Mouse (Mus musculus): Measurements from ENCODE around the gene Gm43302.
"Not testable (repeated sequence)": the region's sequence is repeated elsewhere in the genome, so short reads cannot be mapped to it uniquely, and the experiment has no call there.

Gm43302 gene

DNA sequence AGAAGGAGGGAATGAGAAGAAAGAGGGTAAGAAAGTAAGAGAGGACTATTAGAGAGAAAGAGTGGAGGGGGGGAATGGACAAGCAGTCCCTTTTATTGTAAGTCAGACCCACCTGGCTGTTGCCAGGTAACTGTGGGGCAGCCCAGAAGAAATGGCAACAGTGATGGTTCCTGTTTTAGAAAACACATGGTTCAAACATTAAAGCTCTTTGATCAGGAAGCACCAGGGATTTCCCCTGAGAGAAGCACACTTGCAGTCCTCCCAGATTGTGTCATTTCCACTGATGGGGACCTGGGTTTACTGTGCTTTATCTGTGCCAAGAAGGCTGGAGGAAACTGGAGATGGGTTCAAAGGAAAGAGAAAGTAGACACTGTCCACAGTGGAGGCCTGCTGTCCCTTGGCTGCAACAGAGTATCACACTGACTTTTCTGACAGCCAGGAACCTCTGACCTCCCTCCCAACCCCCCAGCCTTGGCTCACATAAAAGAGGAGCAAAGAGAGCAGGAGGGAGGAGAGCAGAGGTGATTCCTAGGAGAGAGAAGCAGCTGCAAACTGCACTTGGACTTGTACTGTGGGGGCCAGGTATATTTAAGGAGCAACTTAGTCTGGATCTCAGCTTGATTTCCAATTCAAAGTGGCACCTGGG lies 95.5 kb downstream of the Gm43302 start:
- peak; percentile 3 for DNase-seq

DNA sequence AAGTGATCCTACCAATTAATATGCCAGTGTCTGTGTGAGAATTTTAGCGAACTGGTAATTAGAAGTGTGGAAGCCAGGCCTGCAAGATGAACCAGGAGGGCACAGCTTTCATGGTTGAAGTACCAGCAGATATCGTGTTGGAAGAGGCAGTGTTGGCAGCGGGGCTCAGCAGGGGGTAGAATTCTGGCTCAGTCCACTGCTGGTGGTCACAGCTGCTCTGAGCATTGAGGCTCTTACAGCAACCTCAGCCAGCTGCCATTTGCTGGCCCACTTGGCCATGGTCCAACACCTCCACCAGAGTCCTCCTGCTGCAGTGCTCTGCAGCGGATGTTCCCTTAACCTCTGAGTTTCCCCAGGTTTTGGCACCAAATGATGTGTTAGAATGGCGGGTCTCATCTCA lies 97.2 kb downstream of the Gm43302 start:
- not testable (repeated sequence) for DNase-seq

DNA sequence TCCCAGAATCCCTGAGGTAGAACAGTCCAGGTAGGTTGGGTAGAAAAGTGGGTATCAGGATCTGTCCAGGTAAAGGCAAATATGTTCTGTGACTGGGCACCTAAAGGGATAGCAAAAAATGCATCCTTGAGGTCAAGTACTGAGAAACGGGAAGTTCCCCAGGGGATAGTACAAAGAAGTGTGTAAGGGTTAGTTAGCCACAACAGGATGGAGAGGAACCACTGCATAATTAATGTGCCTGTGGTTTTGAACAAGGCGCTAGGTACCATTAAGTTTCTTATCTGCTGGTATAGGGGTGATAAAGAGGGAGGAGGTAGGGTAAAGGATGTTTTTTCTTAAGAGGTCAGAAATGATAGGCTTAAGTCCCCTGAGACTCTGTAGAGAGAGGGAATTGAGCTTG lies 101.0 kb downstream of the Gm43302 start:
- not testable (repeated sequence) for DNase-seq

DNA sequence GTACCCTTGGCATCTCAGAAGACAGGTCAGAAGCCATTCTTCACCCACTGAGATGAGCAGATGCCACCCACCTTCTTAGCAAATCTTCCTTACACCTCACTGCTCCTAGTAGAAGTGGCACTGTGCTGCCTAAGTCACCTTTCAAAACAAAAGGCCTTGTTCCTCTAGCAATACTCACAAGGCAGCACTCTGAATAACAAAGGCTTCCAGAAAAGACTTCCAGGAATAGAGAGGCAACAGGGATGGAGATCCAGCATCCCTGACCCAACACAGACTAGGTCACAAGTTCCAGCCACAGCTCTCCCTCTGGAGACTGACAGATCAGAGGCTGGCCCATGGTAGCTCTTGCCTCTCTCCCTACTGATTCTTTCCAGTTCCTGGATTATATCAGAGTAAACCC lies 112.0 kb downstream of the Gm43302 start:
- no peak for DNase-seq
